Mouse (Mus musculus) cerebellum, adult 2 months (tissue): ENCODE results near the gene Dusp15. TPM values are rescaled to one million over a fixed set of nuclear protein-coding genes. Genes with fewer than 3 reads are reported as not detected.
A peak's percentile ranks its signal among the peaks of the same experiment; 100 is the strongest.

ENCODE experiments used
- DNase-seq, 2 experiments: peaks; one replicate each; pipeline ENCODE4 v3.0.0; 2021
- H3K27ac ChIP-seq: fragments of 200-500 bp; 2 replicates; pipeline ENCODE4 v1.5.1; 2012; ENCODE audit warnings: low read length, control low read depth, inconsistent platforms; ENCODE audit not compliant: insufficient read depth
- H3K27me3 ChIP-seq: fragments of 200-500 bp; 2 replicates; pipeline ENCODE4 v1.6.1; 2012; ENCODE audit warnings: inconsistent platforms, mild to moderate bottlenecking, low read length, moderate library complexity; ENCODE audit not compliant: control insufficient read depth, insufficient read depth
- H3K4me1 ChIP-seq: fragments of 200-500 bp; 2 replicates; pipeline ENCODE4 v1.6.1; 2011; ENCODE audit warnings: low read length; ENCODE audit not compliant: control insufficient read depth, insufficient read depth
- H3K4me3 ChIP-seq: fragments of 200-500 bp; replicated peaks from 2 replicates; pipeline ENCODE3; 2011; ENCODE audit warnings: mild to moderate bottlenecking, low read depth, low read length, control low read depth; ENCODE audit not compliant: insufficient read depth
- CTCF ChIP-seq: fragments of 200-500 bp; IDR thresholded peaks from 2 replicates; pipeline ENCODE4 v1.5.1; 2011; ENCODE audit warnings: low read depth, mild to moderate bottlenecking, control low read depth, low read length, moderate library complexity, borderline replicate concordance; ENCODE audit not compliant: insufficient read depth
- POLR2A ChIP-seq: fragments of 200-500 bp; IDR thresholded peaks from 2 replicates; pipeline ENCODE4 v1.6.1; 2011; ENCODE audit warnings: low read length, control low read depth, borderline replicate concordance; ENCODE audit not compliant: insufficient read depth
- WGBS: fragments of 180-500 bp; shearing (Covaris S2); methylation state at CpG from one replicate; pipeline ENCODE4 v1.1.7; 2018; 5-methylcytosine and 5-hydroxymethylcytosine counted together
- polyA plus RNA-seq: library from polyadenylated mRNA; depleted of rRNA; stranded (reverse); fragments of >200 nt; gene quantifications from 2 replicates; pipeline ENCODE4 v1.2.3, GENCODE M21; 2012

Dusp15 gene
- polyA plus RNA-seq, 1 experiment: 73.1 TPM

DNA sequence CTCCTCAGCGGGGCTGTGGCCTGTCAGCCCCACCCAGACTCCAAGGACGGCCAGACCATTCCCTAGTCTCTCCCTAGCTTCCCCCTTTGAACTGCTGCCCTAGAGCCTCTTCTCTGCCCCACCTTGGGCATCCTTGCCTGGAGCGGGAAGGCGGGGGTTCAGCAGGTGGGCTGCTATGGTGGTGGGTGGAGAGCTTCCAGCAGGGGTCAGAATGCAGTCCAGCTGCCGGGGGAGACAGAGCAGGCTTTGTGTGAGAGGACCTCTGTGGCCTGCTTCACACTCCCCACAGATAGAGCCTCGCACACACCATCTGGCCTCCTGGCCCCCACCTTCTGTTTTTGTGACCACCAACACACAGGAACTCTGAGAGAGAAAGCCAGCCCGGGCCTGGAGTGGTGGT, 29.1 kb downstream of the Dusp15 start:
- Histone ChIP-seq H3K4me3 (no peak overlapping the region), H3K27ac (no peak overlapping the region), H3K27me3 (no peaks in the 10 kb centered on the region), H3K4me1 (peaks cover 24% of the 10 kb centered on the region)
- DNase-seq: no peak
- TF ChIP-seq POLR2A (no peak), CTCF (no peak)
- WGBS: 31% methylated on average over 7 of the region's 7 CpGs

DNA sequence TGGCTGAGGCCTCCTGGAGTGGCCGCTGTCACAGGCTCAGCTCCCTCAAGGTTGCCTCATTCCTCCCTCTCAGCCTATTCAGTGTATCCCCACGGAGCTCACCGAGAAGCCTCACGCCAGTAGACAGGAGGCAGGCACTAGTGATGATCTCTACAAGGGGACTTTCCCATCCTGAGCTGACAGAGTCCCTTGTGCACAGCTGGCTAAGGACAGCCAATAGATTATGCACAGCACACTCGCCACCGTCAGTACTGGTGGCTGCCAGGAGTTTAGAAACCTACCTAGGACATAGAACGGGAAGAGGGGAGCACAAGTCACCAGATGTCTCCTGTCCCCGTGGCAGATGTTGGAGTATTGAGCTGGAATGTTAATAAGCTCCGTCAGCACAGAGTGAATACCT, 33.8 kb downstream of the Dusp15 start:
- Histone ChIP-seq H3K4me1 (peaks cover 10% of the 10 kb centered on the region), H3K27ac (no peak overlapping the region), H3K27me3 (no peaks in the 10 kb centered on the region), H3K4me3 (no peak overlapping the region)
- TF ChIP-seq POLR2A (no peak), CTCF (no peak)
- DNase-seq: no peak
- WGBS: 56% methylated on average over 9 of the region's 9 CpGs

DNA sequence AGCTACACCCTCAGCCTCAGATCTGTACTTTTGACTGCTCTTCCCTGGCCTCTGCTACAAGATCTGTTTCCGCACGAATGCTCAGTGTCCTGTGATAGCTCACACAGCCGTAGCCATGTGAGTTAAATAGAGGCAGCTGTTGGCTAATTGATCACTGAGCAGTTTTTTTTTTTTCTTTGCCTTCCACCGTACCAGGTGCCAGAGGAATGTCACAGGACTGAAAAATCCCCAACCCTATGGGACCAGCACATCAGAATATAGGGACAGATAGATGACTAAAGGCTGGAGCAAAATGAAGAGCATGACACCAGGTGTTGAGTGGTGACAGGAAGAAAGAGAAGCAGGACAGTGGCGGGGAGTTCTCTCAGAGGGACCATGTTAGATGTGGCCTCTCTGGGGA, 35.4 kb downstream of the Dusp15 start:
- H3K27ac ChIP-seq: no peak overlapping the region
- no peaks in the 10 kb centered on the region for H3K27me3 ChIP-seq

DNA sequence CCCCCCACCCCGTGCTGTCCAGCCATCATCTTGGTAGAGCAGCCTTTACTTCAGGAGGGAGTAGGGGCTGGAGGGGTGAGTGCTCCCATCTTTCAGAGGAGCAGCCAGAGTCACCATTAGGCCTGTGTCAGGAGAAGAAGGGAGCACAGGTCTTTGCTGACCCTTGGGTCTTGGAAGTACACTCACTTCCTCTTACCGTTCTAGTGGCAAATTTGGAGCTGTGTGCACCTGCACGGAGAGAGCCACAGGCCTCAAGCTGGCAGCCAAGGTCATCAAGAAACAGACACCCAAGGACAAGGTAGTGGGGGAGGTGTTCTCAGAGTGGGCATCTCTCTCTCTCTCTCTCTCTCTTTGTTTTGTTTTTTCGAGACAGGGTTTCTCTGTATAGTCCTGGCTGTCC, 36.0 kb downstream of the Dusp15 start:
- Histone ChIP-seq H3K4me1 (peaks cover 14% of the 10 kb centered on the region), H3K27me3 (no peaks in the 10 kb centered on the region), H3K4me3 (no peak overlapping the region), H3K27ac (no peak overlapping the region)
- no peak for DNase-seq
- 79% methylated on average over 4 of the region's 4 CpGs for WGBS
- no peak for TF ChIP-seq POLR2A
- no peak for TF ChIP-seq CTCF

More for the DNA sequence above, 35.4 kb downstream of the Dusp15 start:
- H3K4me3 ChIP-seq: no peak overlapping the region
- DNase-seq: no peak
- 72% methylated on average over 5 of the region's 5 CpGs for WGBS
- H3K4me1 ChIP-seq: peaks cover 9% of the 10 kb centered on the region
- TF ChIP-seq POLR2A (no peak), CTCF (no peak)

DNA sequence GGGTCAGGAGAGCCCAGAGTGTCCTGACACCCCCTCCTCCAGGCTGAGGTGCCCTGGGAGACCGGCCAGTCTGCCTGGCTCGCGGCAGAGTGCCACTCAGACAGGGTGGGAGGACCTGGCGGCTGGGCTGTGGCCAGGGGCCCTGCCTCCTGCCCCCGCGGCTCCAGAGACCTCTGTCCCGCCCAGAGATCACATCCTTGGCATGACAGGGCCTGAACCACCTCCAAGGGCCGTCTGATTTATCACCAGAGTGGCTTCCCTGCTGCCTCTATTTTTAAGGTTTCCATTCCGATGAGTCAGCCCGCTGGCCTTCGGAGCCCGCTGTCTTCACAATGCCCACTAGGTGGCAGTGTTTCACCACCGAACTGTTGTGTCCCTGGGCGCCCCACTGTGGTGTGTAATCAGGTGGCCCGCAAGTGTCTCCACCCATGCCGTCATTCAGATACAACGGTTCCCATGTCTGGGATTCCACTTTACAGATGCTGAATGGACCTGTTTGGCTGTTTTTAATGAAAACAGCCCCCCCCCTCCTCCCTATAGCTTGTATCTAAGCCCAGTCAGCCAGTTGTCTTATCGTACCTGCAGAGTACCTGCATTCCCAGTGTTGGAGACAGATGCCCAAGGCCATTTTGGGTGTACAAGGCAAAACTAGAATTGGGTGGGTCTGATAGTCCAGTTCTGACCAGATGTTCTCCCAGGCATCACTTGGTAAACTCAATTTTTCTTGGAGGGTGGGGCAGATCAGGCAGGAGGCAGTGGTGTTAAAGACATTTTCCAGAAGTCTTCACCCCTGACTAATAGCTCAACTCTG, 37.0 kb downstream of the Dusp15 start:
- H3K27me3 ChIP-seq: no peaks in the 10 kb centered on the region
- peaks cover 14% of the 10 kb centered on the region for H3K4me1 ChIP-seq
- H3K27ac ChIP-seq: no peak overlapping the region
- peak; percentile 88 to 94 for DNase-seq
- peak overlapping the region; percentile 38 for H3K4me3 ChIP-seq
- under 1% methylated on average over 16 of the region's 18 CpGs for WGBS
- peak; percentile 95 for TF ChIP-seq CTCF
- no peak for TF ChIP-seq POLR2A

DNA sequence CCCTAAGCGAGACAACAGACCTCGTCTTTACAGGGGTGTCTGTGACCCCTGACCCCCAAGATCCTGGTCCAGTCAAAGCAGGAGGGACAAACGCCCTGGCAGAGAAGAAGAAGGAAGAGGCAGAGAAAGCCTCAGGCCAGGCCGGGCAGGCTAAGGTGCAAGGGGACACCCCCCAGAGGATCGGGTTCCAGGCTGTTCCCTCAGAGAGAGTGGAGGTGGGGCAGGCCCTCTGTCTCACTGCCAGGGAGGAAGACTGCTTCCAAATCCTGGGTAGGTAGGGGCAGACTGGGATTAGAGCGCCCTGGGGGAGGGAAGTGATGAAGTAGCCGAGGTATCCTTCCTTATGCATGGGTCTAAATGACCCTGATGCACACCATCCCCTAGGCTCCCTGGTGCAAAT, 38.0 kb downstream of the Dusp15 start:
- no peak overlapping the region for H3K4me3 ChIP-seq
- no peak for DNase-seq
- TF ChIP-seq CTCF (no peak), POLR2A (no peak)
- H3K27me3 ChIP-seq: no peaks in the 10 kb centered on the region
- H3K27ac ChIP-seq: no peak overlapping the region
- peaks cover 14% of the 10 kb centered on the region for H3K4me1 ChIP-seq
- WGBS: 63% methylated on average over 7 of the region's 7 CpGs

DNA sequence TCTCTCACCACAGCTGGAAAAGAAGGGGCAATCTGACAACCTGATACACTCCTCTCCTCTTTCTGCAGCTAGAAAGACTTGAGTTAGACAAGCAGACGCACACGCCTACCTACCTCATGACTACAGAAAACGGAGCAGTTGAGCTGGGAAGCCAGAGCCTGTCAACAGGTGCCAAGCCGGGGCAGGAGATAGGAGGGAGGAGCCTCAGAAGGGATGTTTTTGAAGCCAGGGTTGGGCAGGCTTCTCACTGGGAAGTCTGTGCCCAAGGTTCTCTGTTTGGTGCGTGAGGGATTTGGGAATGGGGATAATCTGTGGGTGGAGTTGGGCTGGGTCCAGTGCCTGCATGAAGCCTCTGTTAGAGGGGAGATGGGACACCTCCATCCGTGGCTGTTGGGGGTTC, 40.1 kb downstream of the Dusp15 start:
- DNase-seq: no peak
- WGBS: 27% methylated on average over 6 of the region's 6 CpGs
- TF ChIP-seq POLR2A (no peak), CTCF (no peak)
- H3K27me3 ChIP-seq: no peaks in the 10 kb centered on the region
- H3K27ac ChIP-seq: no peak overlapping the region
- H3K4me3 ChIP-seq: no peak overlapping the region
- H3K4me1 ChIP-seq: peaks cover 26% of the 10 kb centered on the region

DNA sequence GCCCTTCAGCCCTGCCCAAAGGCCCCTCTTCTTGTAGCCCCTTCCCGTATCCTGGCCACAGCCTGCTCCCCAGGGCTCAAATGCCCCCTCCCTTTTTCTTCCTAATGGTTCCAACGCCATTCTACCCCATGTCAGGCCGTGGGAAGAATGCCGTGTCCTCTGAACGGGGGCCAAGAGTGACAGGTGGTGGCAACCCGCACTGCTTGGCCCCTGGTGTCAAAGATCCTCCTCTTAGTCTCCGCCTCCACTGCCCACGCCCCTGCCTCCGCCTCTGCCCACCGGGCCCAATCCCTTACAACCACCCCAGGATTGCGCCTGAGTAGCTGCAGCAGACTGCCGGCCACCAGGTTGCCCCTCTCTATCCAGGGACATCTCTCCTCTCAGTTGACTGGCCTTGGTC, 40.5 kb downstream of the Dusp15 start, which contains the start of gene Mylk2:
Gene Mylk2 (plus strand): TSS at position 322 of the 400 bp plus-strand sequence.
- no peak within 1 kb of the TSS for H3K4me3 ChIP-seq
- DNase-seq: peak; percentile 55 to 59
- H3K4me1 ChIP-seq: peaks cover 29% of the 10 kb centered on the region
- TF ChIP-seq CTCF: no peak
- no peak for TF ChIP-seq POLR2A
- 7% methylated on average over 12 of the region's 12 CpGs for WGBS
- H3K27ac ChIP-seq: no peak within 1 kb of the TSS
- no peaks in the 10 kb centered on the region for H3K27me3 ChIP-seq
